Mouse (Mus musculus) hindbrain, embryonic 14.5 days (tissue): ENCODE results near the gene Olfr924. TPM values are rescaled to one million over a fixed set of nuclear protein-coding genes. Genes with fewer than 3 reads are reported as not detected.
"Not testable (repeated sequence)": the region's sequence is repeated elsewhere in the genome, so short reads cannot be mapped to it uniquely, and the experiment has no call there.

ENCODE experiments used
- ATAC-seq: fragments of 200-750 bp; cut with Nextera tagmentation; 2 replicates; pipeline ENCODE4 v1.8.0; 2017; ENCODE audit warnings: moderate number of reproducible peaks, mild to moderate bottlenecking, moderate TSS enrichment, moderate library complexity; ENCODE audit not compliant: low FRiP score
- DNase-seq: peaks from one replicate; pipeline ENCODE4 v3.0.0-alpha.2; 2015; ENCODE audit warnings: low spot score
- H3K27ac ChIP-seq: fragments of 300-500 bp; sonication (generic); 2 replicates; pipeline ENCODE4 v1.5.1; 2014; ENCODE audit warnings: mild to moderate bottlenecking, moderate library complexity
- H3K27me3 ChIP-seq: fragments of 300-500 bp; sonication (generic); 2 replicates; pipeline ENCODE4 v1.6.1; 2014; ENCODE audit warnings: mild to moderate bottlenecking, low read length, mixed read lengths; ENCODE audit not compliant: control insufficient read depth, insufficient read depth
- H3K36me3 ChIP-seq: fragments of 300-500 bp; sonication (generic); replicated peaks from 2 replicates; pipeline ENCODE4 v1.6.1; 2014; ENCODE audit not compliant: control insufficient read depth, insufficient read depth
- H3K4me1 ChIP-seq: fragments of 300-500 bp; sonication (generic); replicated peaks from 2 replicates; pipeline ENCODE4 v1.6.1; 2014; ENCODE audit warnings: antibody characterized with exemption, low read length, mixed read lengths; ENCODE audit not compliant: control insufficient read depth, insufficient read depth
- H3K4me2 ChIP-seq: fragments of 300-500 bp; sonication (generic); replicated peaks from 2 replicates; pipeline ENCODE4 v1.6.1; 2014; ENCODE audit warnings: mild to moderate bottlenecking, moderate library complexity
- H3K4me3 ChIP-seq: fragments of 300-500 bp; sonication (generic); replicated peaks from 2 replicates; pipeline ENCODE4 v1.5.1; 2014; ENCODE audit warnings: mild to moderate bottlenecking, low read length
- H3K9ac ChIP-seq: fragments of 300-500 bp; sonication (generic); 2 replicates; pipeline ENCODE4 v1.6.1; 2014
- H3K9me3 ChIP-seq: fragments of 300-500 bp; sonication (generic); 2 replicates; pipeline ENCODE4 v1.6.1; 2016; ENCODE audit warnings: low read length; ENCODE audit not compliant: control insufficient read depth
- WGBS: fragments of 180-500 bp; shearing (Covaris S2); extraction: QIAGEN DNeasy Blood & Tissue Kit; methylation state at CpG from one replicate; pipeline ENCODE4 v1.1.7; 2014; 5-methylcytosine and 5-hydroxymethylcytosine counted together
- polyA plus RNA-seq: library from polyadenylated mRNA; unstranded; fragments of >200 nt; fragmentation: Nextera tagmentation; extraction: Ambion mirVana; gene quantifications from 2 replicates; pipeline ENCODE4 v1.2.1, GENCODE M21; 2014

Olfr924 gene
- polyA plus RNA-seq: not detected in 2 replicates

DNA sequence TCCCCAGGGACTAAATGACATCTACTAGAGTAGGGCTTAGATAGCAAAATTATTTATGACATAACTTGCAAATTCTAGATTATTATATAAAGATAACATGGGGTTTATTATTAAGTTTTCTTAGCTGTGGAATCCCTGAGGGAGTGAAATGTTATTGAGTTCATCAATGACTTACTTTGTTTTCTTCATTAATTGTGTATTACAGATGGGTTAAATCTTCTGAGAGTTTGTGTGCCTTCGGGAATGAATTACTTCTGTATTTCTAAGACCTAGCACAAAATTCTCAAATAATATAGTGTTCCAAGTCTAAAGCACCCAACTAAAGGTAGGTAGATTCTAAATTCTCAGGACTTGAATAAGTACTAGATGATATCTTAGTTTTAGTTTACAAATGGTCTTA lies at the start of gene Olfr924:
TSS of gene Olfr924 (plus strand) at position 301 of the 400 bp plus-strand sequence.
- H3K4me1 ChIP-seq: no peaks in the 10 kb centered on the region
- no peak within 1 kb of the TSS for H3K27ac ChIP-seq
- DNase-seq: no peak
- WGBS: 98% methylated on average over 1 of the region's 1 CpGs
- no peak within 1 kb of the TSS for H3K4me3 ChIP-seq
- no peaks in the 10 kb centered on the region for H3K9me3 ChIP-seq
- no peak within 1 kb of the TSS for H3K4me2 ChIP-seq
- no peak within 1 kb of the TSS for H3K9ac ChIP-seq
- no peaks in the 10 kb centered on the region for H3K27me3 ChIP-seq
- no peaks in the 10 kb centered on the region for H3K36me3 ChIP-seq
- no peak for ATAC-seq

DNA sequence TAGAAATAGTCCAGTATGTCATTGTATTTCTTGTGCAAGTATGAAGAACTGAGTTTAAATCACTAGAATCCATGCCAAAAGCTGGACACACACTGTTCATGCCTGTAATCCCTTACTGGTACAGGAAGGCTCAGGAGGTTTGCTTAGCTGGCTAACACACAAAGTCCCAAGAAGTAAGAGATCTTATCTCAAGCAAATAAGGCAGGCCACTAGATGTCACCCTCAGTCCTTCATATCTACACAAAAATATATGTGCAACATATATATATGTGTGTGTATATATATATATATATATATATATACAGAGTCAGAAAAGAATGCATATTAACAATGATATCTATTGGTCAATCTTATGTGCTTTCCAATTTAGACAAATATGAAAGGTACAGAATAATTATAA lies 38.6 kb upstream of the Olfr924 start:
- Histone ChIP-seq H3K36me3 (no peaks in the 10 kb centered on the region), H3K4me2 (no peak overlapping the region), H3K9ac (no peak overlapping the region), H3K27ac (no peak overlapping the region), H3K4me1 (no peaks in the 10 kb centered on the region), H3K9me3 (no peaks in the 10 kb centered on the region), H3K4me3 (no peak overlapping the region), H3K27me3 (no peaks in the 10 kb centered on the region)
- no peak for ATAC-seq
- DNase-seq: peak; percentile 67

DNA sequence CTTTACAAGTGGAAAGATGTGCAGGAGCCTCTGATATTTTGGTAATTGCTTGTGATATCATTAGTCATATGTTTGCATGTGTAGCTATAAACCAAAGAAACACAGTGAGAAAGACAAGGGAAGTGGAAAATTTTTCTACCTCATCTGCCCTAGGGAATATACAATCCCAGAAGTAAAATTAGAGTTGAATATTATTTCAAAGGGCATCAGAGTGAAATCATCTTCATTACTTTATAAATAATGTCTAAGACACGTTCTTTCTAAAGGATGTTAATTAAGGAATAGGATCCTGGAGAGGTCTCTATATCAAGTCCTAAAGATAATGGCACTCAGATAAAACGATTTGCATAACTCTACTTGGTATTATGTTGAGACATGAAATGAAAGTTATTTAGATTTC lies 29.9 kb upstream of the Olfr924 start, which contains the start of gene Olfr922:
TSS of gene Olfr922 (plus strand) at position 301 of the 400 bp plus-strand sequence.
- ATAC-seq (no peak), DNase-seq (no peak)
- Histone ChIP-seq H3K4me2 (no peak within 1 kb of the TSS), H3K27me3 (no peaks in the 10 kb centered on the region), H3K36me3 (no peaks in the 10 kb centered on the region), H3K9me3 (no peaks in the 10 kb centered on the region), H3K4me1 (no peaks in the 10 kb centered on the region), H3K4me3 (no peak within 1 kb of the TSS), H3K9ac (no peak within 1 kb of the TSS), H3K27ac (no peak within 1 kb of the TSS)
- 70% methylated on average over 2 of the region's 2 CpGs for WGBS

DNA sequence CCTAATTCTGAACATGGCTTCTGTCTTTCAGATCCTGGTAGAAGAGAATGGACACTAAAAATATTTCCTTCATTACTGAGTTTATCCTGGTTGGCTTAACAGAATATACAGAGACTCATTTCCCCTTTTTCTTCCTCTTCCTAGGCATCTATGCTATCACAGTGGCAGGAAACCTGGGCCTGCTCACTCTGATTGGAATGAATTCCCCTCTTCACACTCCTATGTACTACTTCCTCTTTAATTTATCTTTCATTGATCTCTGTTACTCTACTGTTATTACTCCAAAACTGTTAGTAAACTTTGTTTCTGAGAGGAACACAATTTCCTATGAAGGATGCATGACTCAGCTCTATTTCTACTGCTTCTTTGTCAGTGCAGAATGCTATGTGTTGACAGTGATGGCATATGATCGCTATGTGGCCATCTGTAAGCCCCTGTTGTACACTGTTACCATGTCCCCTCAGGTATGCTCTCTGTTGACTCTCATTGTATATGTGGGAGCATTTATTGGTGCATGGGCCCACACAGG lies 28.7 kb upstream of the Olfr924 start:
- no peaks in the 10 kb centered on the region for H3K27me3 ChIP-seq
- no peaks in the 10 kb centered on the region for H3K4me1 ChIP-seq
- WGBS: 93% methylated on average over 1 of the region's 1 CpGs
- H3K36me3 ChIP-seq: no peaks in the 10 kb centered on the region
- no peaks in the 10 kb centered on the region for H3K9me3 ChIP-seq
- no peak overlapping the region for H3K4me2 ChIP-seq
- ATAC-seq (no peak), DNase-seq (no peak)
- no peak overlapping the region for H3K27ac ChIP-seq
- H3K4me3 ChIP-seq: no peak overlapping the region
- H3K9ac ChIP-seq: no peak overlapping the region

GRCm38 (mm10) chr9:38826245-38826644 lies 18.0 kb upstream of the Olfr924 start, which contains the start of gene Olfr923:
TSS of gene Olfr923 (plus strand) at chr9:38826545.
- 84% methylated on average over 1 of the region's 1 CpGs for WGBS
- no peaks in the 10 kb centered on the region for H3K36me3 ChIP-seq
- no peak within 1 kb of the TSS for H3K4me3 ChIP-seq
- H3K4me1 ChIP-seq: no peaks in the 10 kb centered on the region
- DNase-seq: no peak
- no peaks in the 10 kb centered on the region for H3K9me3 ChIP-seq
- ATAC-seq: no peak
- H3K27ac ChIP-seq: no peak within 1 kb of the TSS
- no peaks in the 10 kb centered on the region for H3K27me3 ChIP-seq
- no peak within 1 kb of the TSS for H3K4me2 ChIP-seq
- H3K9ac ChIP-seq: no peak within 1 kb of the TSS

DNA sequence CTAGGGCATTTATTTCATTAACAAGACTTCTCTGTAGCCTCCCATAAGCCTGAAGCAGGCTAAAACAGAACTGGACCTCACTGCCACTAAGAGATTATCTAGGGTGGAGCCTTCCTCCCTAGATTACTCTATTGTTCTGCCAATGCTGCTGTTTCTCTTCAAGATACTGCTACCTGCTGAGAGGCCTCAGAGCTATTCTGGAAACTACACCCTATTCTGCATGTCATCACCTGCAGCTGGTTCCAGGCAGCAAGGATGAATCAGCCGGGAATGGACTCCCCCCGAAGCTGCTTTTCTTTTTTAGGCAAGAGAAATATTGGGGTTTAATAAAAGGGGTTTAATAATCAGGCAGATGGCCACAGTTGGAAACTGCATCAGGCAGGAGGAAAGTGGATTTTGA lies 11.2 kb upstream of the Olfr924 start:
- H3K4me2 ChIP-seq: no peak overlapping the region
- H3K9me3 ChIP-seq: no peaks in the 10 kb centered on the region
- H3K4me1 ChIP-seq: no peaks in the 10 kb centered on the region
- H3K36me3 ChIP-seq: no peaks in the 10 kb centered on the region
- no peak overlapping the region for H3K9ac ChIP-seq
- DNase-seq (no peak), ATAC-seq (no peak)
- H3K4me3 ChIP-seq: no peak overlapping the region
- H3K27ac ChIP-seq: no peak overlapping the region
- 88% methylated on average over 2 of the region's 2 CpGs for WGBS
- no peaks in the 10 kb centered on the region for H3K27me3 ChIP-seq

- no peak for ATAC-seq
- no peaks in the 10 kb centered on the region for H3K36me3 ChIP-seq
- no peak within 1 kb of the TSS for H3K9ac ChIP-seq
- no peak within 1 kb of the TSS for H3K4me2 ChIP-seq
- no peak for DNase-seq
- no peaks in the 10 kb centered on the region for H3K9me3 ChIP-seq
- no peaks in the 10 kb centered on the region for H3K4me1 ChIP-seq
- H3K27ac ChIP-seq: no peak within 1 kb of the TSS
- H3K27me3 ChIP-seq: no peaks in the 10 kb centered on the region
- no peak within 1 kb of the TSS for H3K4me3 ChIP-seq
Measured at GRCm38 (mm10) chr9:38854760-38855159, 10.5 kb downstream of the Olfr924 start, which contains the start of gene Olfr26. TSS of gene Olfr26 (plus strand) at chr9:38855060.

- not testable (repeated sequence) for DNase-seq, ATAC-seq
Measured at GRCm38 (mm10) chr9:38874880-38875279, 30.6 kb downstream of the Olfr924 start.

GRCm38 (mm10) chr9:38876826-38877225 lies 32.6 kb downstream of the Olfr924 start, which contains the start of gene Olfr926:
TSS of gene Olfr926 (plus strand) at chr9:38877126.
- Histone ChIP-seq H3K9me3 (no peaks in the 10 kb centered on the region), H3K36me3 (no peaks in the 10 kb centered on the region), H3K4me1 (no peaks in the 10 kb centered on the region), H3K9ac (no peak within 1 kb of the TSS), H3K4me3 (no peak within 1 kb of the TSS), H3K27ac (no peak within 1 kb of the TSS), H3K4me2 (no peak within 1 kb of the TSS), H3K27me3 (no peaks in the 10 kb centered on the region)
- ATAC-seq (no peak), DNase-seq (no peak)
- 86% methylated on average over 2 of the region's 2 CpGs for WGBS

More at GRCm38 (mm10) chr9:38874880-38875279, 30.6 kb downstream of the Olfr924 start:
- not testable (repeated sequence) for H3K4me1 ChIP-seq, H3K4me3 ChIP-seq, H3K36me3 ChIP-seq, H3K4me2 ChIP-seq, H3K27me3 ChIP-seq, H3K9me3 ChIP-seq, H3K27ac ChIP-seq, H3K9ac ChIP-seq
- 51% methylated on average over 2 of the region's 2 CpGs for WGBS
